Mouse (Mus musculus) kidney, embryonic 14.5 days (tissue): ENCODE results near the gene Gm29423. TPM values are rescaled to one million over a fixed set of nuclear protein-coding genes. Genes with fewer than 3 reads are reported as not detected.
"Not testable (repeated sequence)": the region's sequence is repeated elsewhere in the genome, so short reads cannot be mapped to it uniquely, and the experiment has no call there.

Source experiments
- ATAC-seq: fragments of 200-750 bp; cut with Nextera tagmentation; 2 replicates; pipeline ENCODE4 v1.8.0; 2017; ENCODE audit warnings: moderate number of reproducible peaks, mild to moderate bottlenecking, moderate TSS enrichment, moderate library complexity; ENCODE audit not compliant: low FRiP score, low TSS enrichment
- H3K27ac ChIP-seq: fragments of 300-500 bp; sonication (generic); 2 replicates; pipeline ENCODE4 v1.5.1; 2014; ENCODE audit warnings: low read depth, mild to moderate bottlenecking, low read length, moderate library complexity, mixed read lengths
- H3K27me3 ChIP-seq: fragments of 300-500 bp; sonication (generic); 2 replicates; pipeline ENCODE4 v1.6.1; 2014; ENCODE audit warnings: mild to moderate bottlenecking, low read length; ENCODE audit not compliant: control insufficient read depth, insufficient read depth
- H3K36me3 ChIP-seq: fragments of 300-500 bp; sonication (generic); 2 replicates; pipeline ENCODE4 v1.6.1; 2014; ENCODE audit warnings: low read length, mixed read lengths; ENCODE audit not compliant: control insufficient read depth, insufficient read depth
- H3K4me1 ChIP-seq: fragments of 300-500 bp; sonication (generic); 2 replicates; pipeline ENCODE4 v1.6.1; 2014; ENCODE audit warnings: low read length, mixed read lengths; ENCODE audit not compliant: control insufficient read depth, insufficient read depth
- H3K4me2 ChIP-seq: fragments of 300-500 bp; sonication (generic); replicated peaks from 2 replicates; pipeline ENCODE4 v1.6.1; 2014; ENCODE audit warnings: low read depth, mild to moderate bottlenecking, low read length
- H3K4me3 ChIP-seq: fragments of 300-500 bp; sonication (generic); 2 replicates; pipeline ENCODE4 v1.5.1; 2014; ENCODE audit warnings: mild to moderate bottlenecking, low read length
- H3K9ac ChIP-seq: fragments of 300-500 bp; sonication (generic); 2 replicates; pipeline ENCODE4 v1.6.1; 2014; ENCODE audit warnings: low read depth, mild to moderate bottlenecking, low read length, moderate library complexity
- H3K9me3 ChIP-seq: fragments of 300-500 bp; sonication (generic); 2 replicates; pipeline ENCODE4 v1.6.1; 2016; ENCODE audit warnings: low read length; ENCODE audit not compliant: control insufficient read depth
- WGBS: fragments of 180-500 bp; shearing (Covaris S2); extraction: QIAGEN DNeasy Blood & Tissue Kit; methylation state at CpG from one replicate; pipeline ENCODE4 v1.1.7; 2014; 5-methylcytosine and 5-hydroxymethylcytosine counted together
- polyA plus RNA-seq: library from polyadenylated mRNA; unstranded; fragments of >200 nt; fragmentation: Nextera tagmentation; extraction: Ambion mirVana; gene quantifications from 2 replicates; pipeline ENCODE4 v1.2.1, GENCODE M21; 2014

Gene Gm29423
- polyA plus RNA-seq, result not detected in 2 replicates

DNA sequence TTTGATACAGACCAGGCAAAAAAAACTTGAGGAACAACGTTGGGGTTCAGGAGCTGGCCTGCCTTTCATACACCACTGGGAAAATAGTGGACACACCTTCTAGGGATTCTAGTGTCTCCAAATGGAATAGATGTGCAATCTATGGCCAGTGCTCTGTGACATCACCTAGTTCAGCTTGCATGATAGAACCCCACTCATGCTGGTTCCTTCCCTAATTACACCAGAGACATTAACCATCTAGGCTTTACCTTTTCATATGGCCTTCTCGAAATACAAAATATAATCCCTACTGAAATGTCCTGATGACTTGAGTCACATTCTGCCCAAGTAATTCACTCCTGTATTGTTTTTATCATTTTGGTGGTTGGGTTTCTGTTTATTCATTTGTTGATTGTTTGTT is at the start of gene Gm29423, which contains the start of gene Gm29644:
Gm29423 (minus strand) TSS at position 101 of the 400 bp plus-strand sequence.
Gm29644 (minus strand) TSS at position 157 of the 400 bp plus-strand sequence.
- not testable (repeated sequence) for ATAC-seq, H3K27me3 ChIP-seq, H3K36me3 ChIP-seq, H3K4me3 ChIP-seq, H3K9me3 ChIP-seq, H3K9ac ChIP-seq, H3K27ac ChIP-seq, H3K4me1 ChIP-seq, H3K4me2 ChIP-seq
- WGBS, result no CpG with 5 or more reads among the region's 2 CpGs

DNA sequence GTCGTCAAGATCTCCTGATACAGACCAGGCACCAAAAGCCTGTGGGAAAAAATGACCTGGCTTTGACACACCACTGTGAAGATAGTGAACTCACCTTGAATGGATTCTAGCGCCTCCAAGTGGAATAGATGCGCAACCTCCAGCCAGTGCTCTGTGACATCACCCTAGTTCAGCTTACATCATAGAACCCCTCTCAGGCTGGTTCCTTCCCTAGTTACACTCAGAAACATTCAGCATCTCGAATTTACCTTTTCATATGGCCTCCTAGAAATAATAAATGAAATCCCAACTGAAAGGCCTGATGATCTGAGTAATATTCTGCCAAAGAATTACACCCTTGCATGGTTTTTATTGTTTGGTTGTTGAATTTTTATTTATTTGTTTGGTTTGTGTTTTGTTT is 29.5 kb downstream of the Gm29423 start, which contains the start of gene Gm21118:
Gm21118 (minus strand) TSS at position 101 of the 400 bp plus-strand sequence.
- not testable (repeated sequence) for H3K27ac ChIP-seq, H3K36me3 ChIP-seq, H3K9ac ChIP-seq, ATAC-seq, H3K4me1 ChIP-seq, H3K4me3 ChIP-seq, H3K27me3 ChIP-seq, H3K9me3 ChIP-seq, H3K4me2 ChIP-seq
- no CpG with 5 or more reads among the region's 4 CpGs for WGBS

Other genes with a start within 250 kb of the Gm29423 start
- gene Gm21118, start 29.6 kb downstream of the Gm29423 start, polyA plus RNA-seq, result not detected in 2 replicates
- not detected in 2 replicates for gene Gm29644, start 56 bp upstream of the Gm29423 start, polyA plus RNA-seq
- not detected in 2 replicates for gene Gm20888, start 138.6 kb upstream of the Gm29423 start, polyA plus RNA-seq